Mouse (Mus musculus): Measurements from ENCODE around the gene Shank3.

Gene Shank3

GRCm38 (mm10) chr15:89498961-89499688 is at the start of gene Shank3:
TSS of gene Shank3 (plus strand) at chr15:89499623.
- peak; percentile 71 for DNase-seq

- peak; percentile 62 for DNase-seq
Observed at GRCm38 (mm10) chr15:89452906-89453864, 46.2 kb upstream of the Shank3 start.

- no peak for DNase-seq
Observed at GRCm38 (mm10) chr15:89453865-89454478, 45.5 kb upstream of the Shank3 start, which contains the start of gene Mapk8ip2. TSS of gene Mapk8ip2 (plus strand) at chr15:89453913.

- DNase-seq, result no peak
Observed at GRCm38 (mm10) chr15:89454857-89455256, 44.6 kb upstream of the Shank3 start.

- no peak for DNase-seq
Observed at GRCm38 (mm10) chr15:89455642-89456041, 43.8 kb upstream of the Shank3 start.

GRCm38 (mm10) chr15:89458942-89459341 is 40.5 kb upstream of the Shank3 start:
- no peak for DNase-seq

- DNase-seq, result no peak
Observed at GRCm38 (mm10) chr15:89459821-89460220, 39.6 kb upstream of the Shank3 start.

GRCm38 (mm10) chr15:89460298-89460697 is 39.1 kb upstream of the Shank3 start:
- no peak for DNase-seq

- DNase-seq, result no peak
Observed at GRCm38 (mm10) chr15:89461321-89461720, 38.1 kb upstream of the Shank3 start.

GRCm38 (mm10) chr15:89462176-89462575 is 37.2 kb upstream of the Shank3 start:
- no peak for DNase-seq

- DNase-seq, result peak; percentile 35
Observed at GRCm38 (mm10) chr15:89463334-89464235, 35.8 kb upstream of the Shank3 start.

- DNase-seq, result no peak
Observed at GRCm38 (mm10) chr15:89465052-89465451, 34.4 kb upstream of the Shank3 start.

GRCm38 (mm10) chr15:89468577-89468976 is 30.8 kb upstream of the Shank3 start:
- DNase-seq, result no peak

- DNase-seq, result no peak
Observed at GRCm38 (mm10) chr15:89471476-89471875, 27.9 kb upstream of the Shank3 start.

- no peak for DNase-seq
Observed at GRCm38 (mm10) chr15:89473370-89473769, 26.1 kb upstream of the Shank3 start.

- no peak for DNase-seq
Observed at GRCm38 (mm10) chr15:89473921-89474320, 25.5 kb upstream of the Shank3 start.

- peak; percentile 14 for DNase-seq
Observed at GRCm38 (mm10) chr15:89474596-89475292, 24.7 kb upstream of the Shank3 start.

GRCm38 (mm10) chr15:89475293-89475600 is 24.2 kb upstream of the Shank3 start:
- DNase-seq, result no peak

GRCm38 (mm10) chr15:89475611-89476474 is 23.6 kb upstream of the Shank3 start:
- peak; percentile 94 for DNase-seq

- no peak for DNase-seq
Observed at GRCm38 (mm10) chr15:89476475-89476815, 23.0 kb upstream of the Shank3 start.

- no peak for DNase-seq
Observed at GRCm38 (mm10) chr15:89477091-89477491, 22.3 kb upstream of the Shank3 start, which contains the start of gene Arsa. TSS of gene Arsa (minus strand) at chr15:89477425.

Measured in thymus, postnatal 14 days (tissue).